Mouse (Mus musculus): Measurements from ENCODE around the gene Nutf2. TPM values are rescaled to one million over a fixed set of nuclear protein-coding genes. Genes with fewer than 3 reads are reported as not detected.
A peak's percentile ranks its signal among the peaks of the same experiment; 100 is the strongest.
"Not testable (repeated sequence)": the region's sequence is repeated elsewhere in the genome, so short reads cannot be mapped to it uniquely, and the experiment has no call there.

Nutf2 gene
- 10 to 100 TPM in 1 of 2 experiments, 1 to 10 TPM in 1; 9.9 to 48.7 TPM for polyA plus RNA-seq (2017; shearing (Covaris generic))

GRCm38 (mm10) chr8:105860143-105860981, at the start of gene Nutf2:
TSS of gene Nutf2 (plus strand) at chr8:105860580.
- peak; percentile 97 for ATAC-seq

- no peak for ATAC-seq
Observed at GRCm38 (mm10) chr8:105811061-105811460, 49.3 kb upstream of the Nutf2 start.

GRCm38 (mm10) chr8:105811543-105811942, 48.8 kb upstream of the Nutf2 start:
- peak; percentile 33 for ATAC-seq

- ATAC-seq, result no peak
Observed at GRCm38 (mm10) chr8:105812511-105812910, 47.9 kb upstream of the Nutf2 start.

- ATAC-seq, result no peak
Observed at GRCm38 (mm10) chr8:105813241-105813640, 47.1 kb upstream of the Nutf2 start.

GRCm38 (mm10) chr8:105819659-105820058, 40.7 kb upstream of the Nutf2 start:
- ATAC-seq, result no peak

GRCm38 (mm10) chr8:105820925-105821324, 39.5 kb upstream of the Nutf2 start:
- ATAC-seq, result no peak

- no peak for ATAC-seq
Observed at GRCm38 (mm10) chr8:105825506-105825905, 34.9 kb upstream of the Nutf2 start.

- ATAC-seq, result no peak
Observed at GRCm38 (mm10) chr8:105826379-105826778, 34.0 kb upstream of the Nutf2 start.

- peak; percentile 90 for ATAC-seq
Observed at GRCm38 (mm10) chr8:105826861-105827848, 33.2 kb upstream of the Nutf2 start, which contains the start of the genes Ranbp10 and Tsnaxip1. TSS of gene Ranbp10 (minus strand) at chr8:105827350. TSS of gene Tsnaxip1 (plus strand) at chr8:105827731.

GRCm38 (mm10) chr8:105833740-105834139, 26.6 kb upstream of the Nutf2 start:
- not testable (repeated sequence) for ATAC-seq

- peak; percentile 93 for ATAC-seq
Observed at GRCm38 (mm10) chr8:105835318-105835717, 25.1 kb upstream of the Nutf2 start.

- ATAC-seq, result no peak
Observed at GRCm38 (mm10) chr8:105836991-105837390, 23.4 kb upstream of the Nutf2 start.

- no peak for ATAC-seq
Observed at GRCm38 (mm10) chr8:105839209-105839608, 21.2 kb upstream of the Nutf2 start.

GRCm38 (mm10) chr8:105846678-105847077, 13.7 kb upstream of the Nutf2 start:
- ATAC-seq, result no peak

- no peak for ATAC-seq
Observed at GRCm38 (mm10) chr8:105850014-105850413, 10.4 kb upstream of the Nutf2 start.

GRCm38 (mm10) chr8:105850611-105851010, 9.8 kb upstream of the Nutf2 start:
- ATAC-seq, result no peak

- peak; percentile 72 for ATAC-seq
Observed at GRCm38 (mm10) chr8:105851651-105852143, 8.7 kb upstream of the Nutf2 start.

GRCm38 (mm10) chr8:105852146-105852729, 8.1 kb upstream of the Nutf2 start:
- ATAC-seq, result no peak

GRCm38 (mm10) chr8:105853178-105853577, 7.2 kb upstream of the Nutf2 start, which contains the start of gene Cenpt:
TSS of gene Cenpt (minus strand) at chr8:105853278.
- ATAC-seq, result no peak

GRCm38 (mm10) chr8:105854303-105854702, 6.1 kb upstream of the Nutf2 start:
- no peak for ATAC-seq

- peak; percentile 86 for ATAC-seq
Observed at GRCm38 (mm10) chr8:105854715-105855216, 5.6 kb upstream of the Nutf2 start, which contains the start of gene Thap11. TSS of gene Thap11 (plus strand) at chr8:105855132.
